9 mouse cellular contexts compared by ENCODE assay signal in the genomic region with DNA sequence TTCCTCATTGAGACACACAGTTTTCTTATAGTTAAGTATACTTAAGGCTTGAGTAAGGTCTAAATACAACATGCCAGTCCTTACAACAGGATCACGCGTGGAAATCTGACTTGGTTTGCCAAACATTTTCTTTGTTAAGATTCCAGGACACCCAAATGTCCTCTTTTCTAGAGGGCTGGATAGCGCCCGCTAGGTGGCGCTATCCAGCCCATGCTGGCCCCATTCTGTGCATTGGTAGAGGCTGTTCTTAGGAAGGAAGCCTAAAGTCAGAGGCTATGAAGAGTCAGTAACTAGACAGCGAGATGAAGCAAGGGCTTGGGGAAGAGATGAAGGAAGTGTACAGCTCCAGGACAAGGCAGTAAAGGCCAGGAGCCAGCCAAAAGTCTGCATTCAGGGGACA. TPM values are rescaled to one million over a fixed set of nuclear protein-coding genes. Genes with fewer than 3 reads are reported as not detected.
DNase-seq lines count a peak whose midpoint lies in the region; ATAC-seq and TF ChIP-seq lines count a peak whose summit lies in the region.
"Had no signal": no experiment of that assay in that cellular context is flagged by ENCODE, and none has a peak within 500 bp of the region (broad histone marks: within the 10 kb centered on the region; RNA-seq: fewer than 3 reads in every experiment).

No protein-coding gene starts in this region.

- H3K4me2 ChIP-seq in lung, postnatal 0 days (replicated peaks; ENCODE audit: low read depth, low read length): no peak overlapping the region
- H3K4me2 ChIP-seq: intestine, embryonic 15.5 days had no signal

- no peak for ATAC-seq in lung, postnatal 0 days
- ATAC-seq: intestine, embryonic 15.5 days had no signal

- no peak for TF ChIP-seq EP300 in lung, postnatal 0 days (IDR thresholded peaks at IDR 0.05)

- H3K27me3 ChIP-seq in lung, postnatal 0 days (replicated peaks; ENCODE audit: insufficient read depth, low read length): no peaks in the 10 kb centered on the region
- no peaks in the 10 kb centered on the region for H3K27me3 ChIP-seq in small intestine, adult 2 months (ENCODE audit: control insufficient read depth, insufficient read depth, low read length)
- H3K27me3 ChIP-seq: intestine, embryonic 15.5 days had no signal

- WGBS in lung, postnatal 0 days: 21% methylated on average over 6 of the region's 6 CpGs
- 16% methylated on average over 6 of the region's 6 CpGs for WGBS in small intestine, adult 2 months

- TF ChIP-seq POLR2A in small intestine, adult 2 months (IDR thresholded peaks at IDR 0.05; ENCODE audit: low read depth, low read length): no peak

- H3K9me3 ChIP-seq in lung, postnatal 0 days (ENCODE audit: low read length): no peaks in the 10 kb centered on the region
- H3K9me3 ChIP-seq: intestine, embryonic 15.5 days had no signal

- no peaks in the 10 kb centered on the region for H3K36me3 ChIP-seq in lung, postnatal 0 days (ENCODE audit: insufficient read depth, low read length)
- no peaks in the 10 kb centered on the region for H3K36me3 ChIP-seq in small intestine, adult 2 months (ENCODE audit: control insufficient read depth, insufficient read depth, low read length)
- H3K36me3 ChIP-seq: intestine, embryonic 15.5 days had no signal

- no peak overlapping the region for H3K9ac ChIP-seq in lung, postnatal 0 days (replicated peaks; ENCODE audit: low read depth)
- H3K9ac ChIP-seq: intestine, embryonic 15.5 days had no signal

- peaks cover 2% of the 10 kb centered on the region; the same call in 1 of the 2 replicates for H3K4me1 ChIP-seq in lung, postnatal 0 days (ENCODE audit: insufficient read depth, low read depth, low read length)
- H3K4me1 ChIP-seq in small intestine, adult 2 months (ENCODE audit: control insufficient read depth, insufficient read depth, insufficient read length, low read length): peaks cover 2% of the 10 kb centered on the region; the same call in 1 of the 2 replicates
- H3K4me1 ChIP-seq: intestine, embryonic 15.5 days had no signal

- peak; percentile 55 for TF ChIP-seq CTCF in lung, postnatal 0 days (IDR thresholded peaks at IDR 0.05)
- TF ChIP-seq CTCF in small intestine, adult 2 months (IDR thresholded peaks at IDR 0.05; ENCODE audit: extremely low read depth, insufficient read length, insufficient replicate concordance, low read depth, low read length): peak; percentile 94; the same call in 1 of the 2 replicates

- no peak overlapping the region for H3K27ac ChIP-seq in lung, postnatal 0 days (ENCODE audit: low read length)
- H3K27ac ChIP-seq in small intestine, adult 2 months (ENCODE audit: insufficient read depth, low read depth, low read length): no peak overlapping the region
- H3K27ac ChIP-seq: intestine, embryonic 15.5 days had no signal

- DNase-seq in adrenal gland, postnatal 36 days: peak; percentile 31 to 35
- DNase-seq in adrenal gland, adult 18-20 months (ENCODE audit: low spot score in 2 of 2): no peak
- DNase-seq in lung, postnatal 0 days (ENCODE audit: low spot score): peak; percentile 29
- DNase-seq in lung, postnatal 14 days: no peak
- DNase-seq in embryo, embryonic 10.5 days (ENCODE audit: low spot score): peak; percentile 67
- DNase-seq in right cerebral cortex, adult 18-20 months: no peak
- no peak for DNase-seq in gastrocnemius, adult 18-20 months (ENCODE audit: low spot score)

- H3K4me3 ChIP-seq in lung, postnatal 0 days (ENCODE audit: low read depth, low read length): no peak overlapping the region
- H3K4me3 ChIP-seq in small intestine, adult 2 months (ENCODE audit: low read depth, low read length): no peak overlapping the region
- H3K4me3 ChIP-seq: intestine, embryonic 15.5 days had no signal

RNA-seq across cellular contexts. Expression of a gene that starts 49.9 kb away (rescaled TPM):
- total RNA-seq in adrenal gland, postnatal 36 days (2021): 100 to 1,000 TPM; 182 to 192 TPM
- 100 to 1,000 TPM; 150 to 191 TPM for total RNA-seq in adrenal gland, adult 18-20 months (2021)
- polyA plus RNA-seq in lung, postnatal 0 days (2015; fragmentation: Nextera tagmentation; extraction: Ambion mirVana): 93.7 and 109 TPM in 2 replicates
- 17.7 and 33.5 TPM in 2 replicates for polyA plus RNA-seq in small intestine, adult 2 months (2012; rRNA removed)
- total RNA-seq in gastrocnemius, adult 18-20 months (2021): 10 to 100 TPM; 58.8 to 65.0 TPM

Comparison
In these comparisons a context has a peak if more than half of its experiments do, and no peak if none do; other contexts are left out.
1. DNase-seq: peak in adrenal gland, postnatal 36 days (2 of 2), lung, postnatal 0 days (single experiment) and embryo, embryonic 10.5 days (single experiment); none in adrenal gland, adult 18-20 months (0 of 2), lung, postnatal 14 days (single experiment), right cerebral cortex, adult 18-20 months (single experiment) and gastrocnemius, adult 18-20 months (single experiment).